21 mouse cellular contexts compared by ENCODE assay signal in the genomic region with DNA sequence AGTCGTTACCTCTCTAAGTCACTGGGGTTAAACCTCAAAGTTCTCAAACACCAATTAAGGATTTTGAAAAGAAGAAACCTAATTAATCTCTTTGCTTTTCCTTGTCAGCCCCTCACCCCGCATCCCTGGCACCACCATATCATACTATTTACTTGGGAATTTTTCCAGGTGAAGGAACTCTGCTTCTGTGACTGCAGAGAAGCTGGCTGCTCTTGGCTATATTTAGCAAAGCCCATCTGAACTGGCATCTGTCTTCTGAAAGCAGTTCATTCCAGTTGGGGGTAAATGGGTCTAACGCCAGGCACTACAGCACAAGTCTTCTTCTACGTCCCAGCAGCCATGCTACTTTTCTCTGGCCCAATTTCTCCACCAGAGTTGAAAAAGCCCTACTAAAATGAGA. TPM values are rescaled to one million over a fixed set of nuclear protein-coding genes. Genes with fewer than 3 reads are reported as not detected.
DNase-seq lines count a peak whose midpoint lies in the region; ATAC-seq and TF ChIP-seq lines count a peak whose summit lies in the region.
"Had no signal": no experiment of that assay in that cellular context is flagged by ENCODE, and none has a peak within 500 bp of the region (broad histone marks: within the 10 kb centered on the region; RNA-seq: fewer than 3 reads in every experiment).

No protein-coding gene starts in this region.

- no peak for TF ChIP-seq EP300 in heart, postnatal 0 days (IDR thresholded peaks at IDR 0.05; ENCODE audit: low read depth)

- TF ChIP-seq CTCF in heart, postnatal 0 days (IDR thresholded peaks at IDR 0.05; ENCODE audit: low read depth), result no peak

- peaks cover 31% of the 10 kb centered on the region for H3K36me3 ChIP-seq in heart, postnatal 0 days (replicated peaks; ENCODE audit: control insufficient read depth, insufficient read depth, low read length)
- peaks cover 11% of the 10 kb centered on the region; the same call in 1 of the 2 replicates for H3K36me3 ChIP-seq in forebrain, embryonic 16.5 days (ENCODE audit: control insufficient read depth, insufficient read depth)
- peaks cover 27% of the 10 kb centered on the region; the same call in 1 of the 2 replicates for H3K36me3 ChIP-seq in stomach, embryonic 15.5 days
- no peaks in the 10 kb centered on the region for H3K36me3 ChIP-seq in hindbrain, embryonic 11.5 days (ENCODE audit: control insufficient read depth, insufficient read depth, low read length)

- peak; percentile 42; the same call in 1 of the 2 replicates for ATAC-seq in frontal cortex, adult (ENCODE audit: low TSS enrichment)
- no peak for ATAC-seq in heart, postnatal 0 days (ENCODE audit: insufficient read depth, low read depth)
- no peak for ATAC-seq in forebrain, embryonic 16.5 days
- ATAC-seq in stomach, embryonic 15.5 days (ENCODE audit: insufficient read depth, low FRiP score, low read depth), result no peak
- ATAC-seq in hindbrain, embryonic 11.5 days (ENCODE audit: low FRiP score), result no peak
- ATAC-seq: hindbrain, postnatal 0 days; midbrain, embryonic 15.5 days had no signal

- DNase-seq in frontal cortex, postnatal 14 days (ENCODE audit: low spot score in 2 of 2), result no peak
- peak; percentile 17 for DNase-seq in heart, postnatal 0 days (ENCODE audit: low spot score)
- no peak for DNase-seq in heart, adult 9 months (ENCODE audit: low spot score in 2 of 2)
- no peak for DNase-seq in hindbrain, embryonic 11.5 days (ENCODE audit: low spot score)
- DNase-seq: adrenal gland, postnatal 25 days; kidney, adult 11 months; layer of hippocampus, postnatal 36 days; lung, postnatal 14 days; retina, postnatal 1 day; right cerebral cortex, postnatal 4 days; thymus, adult 2 months had no signal

- H3K4me1 ChIP-seq in heart, postnatal 0 days (ENCODE audit: control insufficient read depth, insufficient read depth), result peaks cover 5% of the 10 kb centered on the region; the same call in 1 of the 2 replicates
- H3K4me1 ChIP-seq in forebrain, embryonic 16.5 days (replicated peaks; ENCODE audit: control insufficient read depth, insufficient read depth, low read length), result peaks cover 14% of the 10 kb centered on the region
- H3K4me1 ChIP-seq in stomach, embryonic 15.5 days, result peaks cover 1% of the 10 kb centered on the region; the same call in 1 of the 2 replicates
- H3K4me1 ChIP-seq in hindbrain, embryonic 11.5 days (replicated peaks; ENCODE audit: control insufficient read depth, insufficient read depth, low read length), result no peaks in the 10 kb centered on the region

- H3K27me3 ChIP-seq in heart, postnatal 0 days (ENCODE audit: control insufficient read depth, insufficient read depth, low read length), result no peaks in the 10 kb centered on the region
- H3K27me3 ChIP-seq in forebrain, embryonic 16.5 days (replicated peaks; ENCODE audit: control insufficient read depth, insufficient read depth, low read length), result no peaks in the 10 kb centered on the region
- H3K27me3 ChIP-seq in stomach, embryonic 15.5 days (replicated peaks), result no peaks in the 10 kb centered on the region
- H3K27me3 ChIP-seq in hindbrain, embryonic 11.5 days (ENCODE audit: control insufficient read depth, insufficient read depth, low read length), result no peaks in the 10 kb centered on the region
- H3K27me3 ChIP-seq: limb, embryonic 15.5 days; megakaryocyte, embryonic 14.5 days; midbrain, embryonic 15.5 days had no signal

- 0 out of 2 replicates have a peak overlapping the region, but pooled peaks have one; percentile 5 for H3K4me2 ChIP-seq in heart, postnatal 0 days (ENCODE audit: low read depth, low read length)
- H3K4me2 ChIP-seq in forebrain, embryonic 16.5 days (ENCODE audit: low read length), result no peak overlapping the region
- no peak overlapping the region for H3K4me2 ChIP-seq in stomach, embryonic 15.5 days
- H3K4me2 ChIP-seq in hindbrain, embryonic 11.5 days (replicated peaks; ENCODE audit: low read depth, low read length), result no peak overlapping the region
- H3K4me2 ChIP-seq: limb, embryonic 15.5 days; midbrain, embryonic 15.5 days had no signal

- WGBS in heart, postnatal 0 days, result 36% methylated on average over 4 of the region's 4 CpGs
- 68% methylated on average over 4 of the region's 4 CpGs for WGBS in forebrain, embryonic 16.5 days
- WGBS in stomach, embryonic 15.5 days, result 89% methylated on average over 4 of the region's 4 CpGs
- WGBS in hindbrain, embryonic 11.5 days, result 96% methylated on average over 4 of the region's 4 CpGs

- H3K4me3 ChIP-seq in heart, postnatal 0 days (ENCODE audit: low read depth, low read length), result no peak overlapping the region
- H3K4me3 ChIP-seq in forebrain, embryonic 16.5 days (replicated peaks; ENCODE audit: low read length), result no peak overlapping the region
- H3K4me3 ChIP-seq in stomach, embryonic 15.5 days (replicated peaks), result no peak overlapping the region
- H3K4me3 ChIP-seq in hindbrain, embryonic 11.5 days (ENCODE audit: low read depth, low read length), result no peak overlapping the region
- H3K4me3 ChIP-seq: limb, embryonic 15.5 days; megakaryocyte, embryonic 14.5 days; midbrain, embryonic 15.5 days had no signal

- no peaks in the 10 kb centered on the region for H3K9me3 ChIP-seq in heart, postnatal 0 days (replicated peaks; ENCODE audit: control insufficient read depth, low read length)
- no peaks in the 10 kb centered on the region for H3K9me3 ChIP-seq in forebrain, embryonic 16.5 days (ENCODE audit: control insufficient read depth, low read length)
- no peaks in the 10 kb centered on the region for H3K9me3 ChIP-seq in stomach, embryonic 15.5 days
- no peaks in the 10 kb centered on the region for H3K9me3 ChIP-seq in hindbrain, embryonic 11.5 days (ENCODE audit: control insufficient read depth, low read length)
- H3K9me3 ChIP-seq: limb, embryonic 15.5 days; megakaryocyte, embryonic 14.5 days; midbrain, embryonic 15.5 days had no signal

- no peak overlapping the region for H3K9ac ChIP-seq in heart, postnatal 0 days (replicated peaks; ENCODE audit: low read depth, low read length)
- no peak overlapping the region for H3K9ac ChIP-seq in forebrain, embryonic 16.5 days (replicated peaks; ENCODE audit: low read depth, low read length)
- H3K9ac ChIP-seq in stomach, embryonic 15.5 days, result no peak overlapping the region
- H3K9ac ChIP-seq in hindbrain, embryonic 11.5 days (ENCODE audit: low read depth, low read length), result no peak overlapping the region
- H3K9ac ChIP-seq: limb, embryonic 15.5 days; midbrain, embryonic 15.5 days had no signal

- peak overlapping the region; percentile 49; the same call in 1 of the 2 replicates for H3K27ac ChIP-seq in heart, postnatal 0 days (ENCODE audit: low read depth)
- peak overlapping the region; percentile 27; the same call in 1 of the 2 replicates for H3K27ac ChIP-seq in forebrain, embryonic 16.5 days (ENCODE audit: low read length)
- peak overlapping the region; percentile 40; the same call in 1 of the 2 replicates for H3K27ac ChIP-seq in stomach, embryonic 15.5 days
- no peak overlapping the region for H3K27ac ChIP-seq in hindbrain, embryonic 11.5 days (ENCODE audit: low read depth, low read length)
- H3K27ac ChIP-seq: hindbrain, postnatal 0 days; limb, embryonic 15.5 days; midbrain, embryonic 15.5 days had no signal

RNA-seq across cellular contexts. Expression of gene Fam104a, which starts 10.3 kb away (rescaled TPM):
- total RNA-seq in heart, postnatal 0 days (2014; rRNA removed; ENCODE audit: low replicate concordance), result 23.3 and 25.2 TPM in 2 replicates
- 32.7 and 33.6 TPM in 2 replicates for polyA plus RNA-seq in heart, postnatal 0 days (2015; fragmentation: Nextera tagmentation; extraction: Ambion mirVana)
- 43.0 and 43.4 TPM in 2 replicates for polyA plus RNA-seq in forebrain, embryonic 16.5 days (2015; fragmentation: Nextera tagmentation; extraction: Ambion mirVana)
- polyA plus RNA-seq in stomach, embryonic 15.5 days (2015; fragmentation: Nextera tagmentation; extraction: Ambion mirVana), result 43.8 and 49.8 TPM in 2 replicates
- polyA plus RNA-seq in hindbrain, embryonic 11.5 days (2014; fragmentation: Nextera tagmentation; extraction: Ambion mirVana), result 49.9 and 56.4 TPM in 2 replicates

RNA-seq across cellular contexts. Expression of gene D11Wsu47e, which starts 10.6 kb away (rescaled TPM):
- 17.4 and 18.1 TPM in 2 replicates for total RNA-seq in heart, postnatal 0 days (2014; rRNA removed; ENCODE audit: low replicate concordance)
- 8.9 and 10.4 TPM in 2 replicates for polyA plus RNA-seq in heart, postnatal 0 days (2015; fragmentation: Nextera tagmentation; extraction: Ambion mirVana)
- 24.4 and 26.1 TPM in 2 replicates for polyA plus RNA-seq in forebrain, embryonic 16.5 days (2015; fragmentation: Nextera tagmentation; extraction: Ambion mirVana)
- polyA plus RNA-seq in stomach, embryonic 15.5 days (2015; fragmentation: Nextera tagmentation; extraction: Ambion mirVana), result 20.0 and 20.7 TPM in 2 replicates
- polyA plus RNA-seq in hindbrain, embryonic 11.5 days (2014; fragmentation: Nextera tagmentation; extraction: Ambion mirVana), result 20.2 and 21.0 TPM in 2 replicates

RNA-seq across cellular contexts. Expression of gene Slc39a11, which starts 23.7 kb away (rescaled TPM):
- 16.3 and 19.1 TPM in 2 replicates for total RNA-seq in heart, postnatal 0 days (2014; rRNA removed; ENCODE audit: low replicate concordance)
- 6.9 and 8.6 TPM in 2 replicates for polyA plus RNA-seq in heart, postnatal 0 days (2015; fragmentation: Nextera tagmentation; extraction: Ambion mirVana)
- 41.6 and 44.4 TPM in 2 replicates for polyA plus RNA-seq in forebrain, embryonic 16.5 days (2015; fragmentation: Nextera tagmentation; extraction: Ambion mirVana)
- polyA plus RNA-seq in stomach, embryonic 15.5 days (2015; fragmentation: Nextera tagmentation; extraction: Ambion mirVana), result 37.1 and 46.6 TPM in 2 replicates
- polyA plus RNA-seq in hindbrain, embryonic 11.5 days (2014; fragmentation: Nextera tagmentation; extraction: Ambion mirVana), result 20.1 and 20.4 TPM in 2 replicates

RNA-seq across cellular contexts. Expression of gene Cog1, which starts 24.6 kb away (rescaled TPM):
- 26.5 and 30.3 TPM in 2 replicates for total RNA-seq in heart, postnatal 0 days (2014; rRNA removed; ENCODE audit: low replicate concordance)
- polyA plus RNA-seq in heart, postnatal 0 days (2015; fragmentation: Nextera tagmentation; extraction: Ambion mirVana), result 10.7 and 12.3 TPM in 2 replicates
- polyA plus RNA-seq in forebrain, embryonic 16.5 days (2015; fragmentation: Nextera tagmentation; extraction: Ambion mirVana), result 35.5 and 36.3 TPM in 2 replicates
- 23.1 and 25.3 TPM in 2 replicates for polyA plus RNA-seq in stomach, embryonic 15.5 days (2015; fragmentation: Nextera tagmentation; extraction: Ambion mirVana)
- 37.6 and 37.8 TPM in 2 replicates for polyA plus RNA-seq in hindbrain, embryonic 11.5 days (2014; fragmentation: Nextera tagmentation; extraction: Ambion mirVana)

RNA-seq across cellular contexts. Expression of gene Cpsf4l, which starts 36.2 kb away (rescaled TPM):
- total RNA-seq in heart, postnatal 0 days (2014; rRNA removed; ENCODE audit: low replicate concordance), result 1.3 TPM in 1 of 2 replicates, not detected in the other
- polyA plus RNA-seq in heart, postnatal 0 days (2015; fragmentation: Nextera tagmentation; extraction: Ambion mirVana), result 0.10 TPM in 1 of 2 replicates, not detected in the other
- 0.32 and 0.35 TPM in 2 replicates for polyA plus RNA-seq in forebrain, embryonic 16.5 days (2015; fragmentation: Nextera tagmentation; extraction: Ambion mirVana)
- polyA plus RNA-seq in stomach, embryonic 15.5 days (2015; fragmentation: Nextera tagmentation; extraction: Ambion mirVana), result 0.23 and 0.42 TPM in 2 replicates
- 0.80 and 0.86 TPM in 2 replicates for polyA plus RNA-seq in hindbrain, embryonic 11.5 days (2014; fragmentation: Nextera tagmentation; extraction: Ambion mirVana)
- total RNA-seq: common myeloid progenitor, adult 5-6 weeks; gastrocnemius, adult 18-20 months; heart, adult 18-20 months; hindbrain, postnatal 0 days; layer of hippocampus, postnatal 36 days had no signal
